Mouse (Mus musculus): ENCODE measurements at regions not wholly inside any gene's neighbourhood (a gene's known extent, or its start where the extent isn't known, plus 50 kb on each side); places are given as distances from the start of the nearest gene placed in this dataset.

- no peak for TF ChIP-seq CTCF (IDR thresholded peaks at IDR 0.05; ENCODE audit: low read depth)
- TF ChIP-seq EP300 (IDR thresholded peaks at IDR 0.05; ENCODE audit: low read depth): no peak
Observed at GRCm38 (mm10) chr10:37447333-37448204, 308.8 kb upstream of the Marcks start.
